Mouse (Mus musculus): Measurements from ENCODE around the gene Thtpa. TPM values are rescaled to one million over a fixed set of nuclear protein-coding genes. Genes with fewer than 3 reads are reported as not detected.

The Thtpa gene
- polyA plus RNA-seq, 1 experiment from 2014 or later: 44.4 TPM

DNA sequence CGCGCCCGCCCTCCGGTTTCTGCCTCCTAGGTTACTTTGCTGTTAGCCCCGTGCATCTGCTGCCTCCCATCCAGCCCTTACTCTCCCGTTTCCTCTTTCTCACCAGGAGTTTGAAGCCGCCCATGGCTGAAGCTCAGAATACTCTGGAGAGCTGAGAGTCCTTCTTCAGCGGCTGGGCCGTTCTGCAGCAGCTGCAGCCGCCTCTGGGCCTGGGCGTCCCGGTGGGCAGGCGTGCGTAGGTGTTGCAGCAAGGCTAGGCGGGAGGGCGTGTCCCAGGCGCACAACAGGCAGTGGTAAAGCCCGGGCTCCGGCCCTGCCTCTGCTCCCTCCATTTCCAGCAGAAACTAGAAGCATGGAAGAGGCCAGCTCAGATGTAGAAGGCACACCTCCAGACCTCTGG lies 22.8 kb upstream of the Thtpa start:
- Histone ChIP-seq H3K9me3 (replicated peaks; ENCODE audit: control insufficient read depth, low read length) (no peaks in the 10 kb centered on the region), H3K9ac (ENCODE audit: low read length) (no peak overlapping the region), H3K4me1 (ENCODE audit: control insufficient read depth, insufficient read depth, low read length) (peaks cover 10% of the 10 kb centered on the region), H3K36me3 (ENCODE audit: control insufficient read depth, insufficient read depth, low read length) (peaks cover 95% of the 10 kb centered on the region), H3K27me3 (replicated peaks; ENCODE audit: control insufficient read depth, insufficient read depth, low read length) (no peaks in the 10 kb centered on the region), H3K4me2 (ENCODE audit: low read length) (no peak overlapping the region), H3K27ac (ENCODE audit: low read depth, low read length) (peak overlapping the region; percentile 2; the same call in 1 of the 2 replicates), H3K4me3 (ENCODE audit: low read depth, low read length) (no peak overlapping the region)
- DNase-seq (ENCODE audit: low spot score): no peak
- ATAC-seq: no peak
- 33% methylated on average over 19 of the region's 19 CpGs for WGBS

DNA sequence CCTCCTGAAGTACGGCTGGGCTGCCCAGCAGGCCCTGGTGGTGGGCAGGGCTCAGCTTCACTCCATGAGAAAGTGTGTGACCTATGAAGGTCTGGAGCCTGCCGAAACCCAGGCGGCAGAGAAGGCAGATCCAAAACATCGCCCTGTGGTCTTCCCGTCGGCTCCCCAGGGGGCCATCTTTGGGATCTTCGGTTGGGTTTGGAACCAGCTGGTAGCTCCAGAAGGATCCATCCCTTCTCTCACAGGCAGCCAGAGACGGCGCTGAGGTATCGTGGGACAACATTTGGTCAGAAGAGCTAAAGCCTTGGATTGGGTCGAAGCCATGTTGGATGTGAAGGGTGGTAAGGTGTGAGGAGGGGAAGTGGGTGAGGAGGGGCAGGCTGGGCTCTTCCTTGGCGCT lies 20.2 kb upstream of the Thtpa start:
- no peaks in the 10 kb centered on the region for H3K9me3 ChIP-seq (replicated peaks; ENCODE audit: control insufficient read depth, low read length)
- H3K36me3 ChIP-seq (ENCODE audit: control insufficient read depth, insufficient read depth, low read length): peaks cover 72% of the 10 kb centered on the region
- WGBS: 95% methylated on average over 12 of the region's 12 CpGs
- H3K27me3 ChIP-seq (replicated peaks; ENCODE audit: control insufficient read depth, insufficient read depth, low read length): no peaks in the 10 kb centered on the region
- ATAC-seq: no peak
- no peak overlapping the region for H3K9ac ChIP-seq (ENCODE audit: low read length)
- no peak overlapping the region for H3K27ac ChIP-seq (ENCODE audit: low read depth, low read length)
- H3K4me1 ChIP-seq (ENCODE audit: control insufficient read depth, insufficient read depth, low read length): peaks cover 36% of the 10 kb centered on the region
- no peak for DNase-seq (ENCODE audit: low spot score)
- H3K4me2 ChIP-seq (ENCODE audit: low read length): no peak overlapping the region
- no peak overlapping the region for H3K4me3 ChIP-seq (ENCODE audit: low read depth, low read length)

GRCm38 (mm10) chr14:55076224-55076623 lies 18.4 kb upstream of the Thtpa start:
- Histone ChIP-seq H3K36me3 (ENCODE audit: control insufficient read depth, insufficient read depth, low read length) (peaks cover 54% of the 10 kb centered on the region), H3K9ac (ENCODE audit: low read length) (peak overlapping the region; percentile 17; the same call in 1 of the 2 replicates), H3K9me3 (replicated peaks; ENCODE audit: control insufficient read depth, low read length) (no peaks in the 10 kb centered on the region), H3K27ac (ENCODE audit: low read depth, low read length) (peak overlapping the region; percentile 72), H3K4me1 (ENCODE audit: control insufficient read depth, insufficient read depth, low read length) (peaks cover 43% of the 10 kb centered on the region), H3K4me2 (ENCODE audit: low read length) (no peak overlapping the region), H3K27me3 (replicated peaks; ENCODE audit: control insufficient read depth, insufficient read depth, low read length) (no peaks in the 10 kb centered on the region), H3K4me3 (ENCODE audit: low read depth, low read length) (no peak overlapping the region)
- 25% methylated on average over 6 of the region's 6 CpGs for WGBS
- ATAC-seq (no peak), DNase-seq (ENCODE audit: low spot score) (no peak)

GRCm38 (mm10) chr14:55076956-55077355 lies 17.6 kb upstream of the Thtpa start:
- no peak overlapping the region for H3K4me3 ChIP-seq (ENCODE audit: low read depth, low read length)
- no peak overlapping the region for H3K9ac ChIP-seq (ENCODE audit: low read length)
- H3K27me3 ChIP-seq (replicated peaks; ENCODE audit: control insufficient read depth, insufficient read depth, low read length): no peaks in the 10 kb centered on the region
- DNase-seq (ENCODE audit: low spot score) (no peak), ATAC-seq (no peak)
- peaks cover 51% of the 10 kb centered on the region for H3K36me3 ChIP-seq (ENCODE audit: control insufficient read depth, insufficient read depth, low read length)
- peak overlapping the region; percentile 81 for H3K27ac ChIP-seq (ENCODE audit: low read depth, low read length)
- WGBS: 66% methylated on average over 3 of the region's 3 CpGs
- peaks cover 43% of the 10 kb centered on the region for H3K4me1 ChIP-seq (ENCODE audit: control insufficient read depth, insufficient read depth, low read length)
- no peaks in the 10 kb centered on the region for H3K9me3 ChIP-seq (replicated peaks; ENCODE audit: control insufficient read depth, low read length)
- H3K4me2 ChIP-seq (ENCODE audit: low read length): no peak overlapping the region

DNA sequence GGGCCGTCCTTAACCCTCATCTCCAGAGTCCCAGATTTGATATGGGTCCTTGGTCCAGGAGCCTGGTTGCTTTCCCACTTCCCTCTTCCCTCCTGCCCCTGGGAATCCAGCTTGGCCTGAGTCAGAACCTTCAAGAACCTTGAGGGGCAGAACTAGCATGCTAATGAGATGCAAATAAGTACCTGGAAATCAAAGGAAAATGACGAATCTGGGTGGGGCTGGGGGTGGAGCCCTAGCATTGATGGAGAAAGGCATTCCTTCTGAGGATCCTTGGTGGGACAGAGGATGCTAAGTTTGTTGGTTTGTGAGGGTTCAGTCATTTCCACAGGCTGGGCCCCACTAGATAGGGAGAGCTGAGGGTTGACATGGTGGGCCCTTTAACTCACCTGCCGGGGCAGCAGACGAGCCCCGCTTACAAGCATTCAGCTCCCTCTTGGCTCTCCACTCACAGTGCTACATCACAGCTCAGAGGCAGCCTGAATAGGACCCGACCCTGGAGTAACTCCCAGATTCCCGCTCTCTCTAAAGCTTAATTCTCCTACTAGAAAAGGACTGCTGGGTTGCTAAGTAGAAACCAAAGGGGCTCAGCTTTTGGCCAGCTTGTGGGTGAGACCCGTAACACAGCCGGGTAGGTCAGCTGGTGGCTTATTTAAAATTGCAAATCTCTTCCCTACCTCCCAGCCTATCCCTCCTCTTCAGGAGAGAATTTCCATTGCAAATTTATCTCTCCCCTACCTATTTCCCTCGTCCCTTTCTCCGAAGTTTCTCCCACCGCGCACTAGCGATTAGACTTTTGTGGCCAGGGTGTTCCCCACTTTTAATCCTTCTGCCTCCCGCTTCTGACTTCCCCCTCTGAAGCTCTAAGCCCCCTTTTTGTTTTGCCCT lies 16.9 kb upstream of the Thtpa start:
- Histone ChIP-seq H3K4me1 (ENCODE audit: control insufficient read depth, insufficient read depth, low read length) (peaks cover 43% of the 10 kb centered on the region), H3K9me3 (replicated peaks; ENCODE audit: control insufficient read depth, low read length) (no peaks in the 10 kb centered on the region), H3K27ac (ENCODE audit: low read depth, low read length) (peak overlapping the region; percentile 81), H3K27me3 (replicated peaks; ENCODE audit: control insufficient read depth, insufficient read depth, low read length) (no peaks in the 10 kb centered on the region), H3K36me3 (ENCODE audit: control insufficient read depth, insufficient read depth, low read length) (peaks cover 45% of the 10 kb centered on the region), H3K4me2 (ENCODE audit: low read length) (peak overlapping the region; percentile 37), H3K9ac (ENCODE audit: low read length) (peak overlapping the region; percentile 33), H3K4me3 (ENCODE audit: low read depth, low read length) (no peak overlapping the region)
- DNase-seq (ENCODE audit: low spot score): peak; percentile 85
- peak; percentile 32; the same call in 1 of the 2 replicates for ATAC-seq
- 7% methylated on average over 15 of the region's 15 CpGs for WGBS

DNA sequence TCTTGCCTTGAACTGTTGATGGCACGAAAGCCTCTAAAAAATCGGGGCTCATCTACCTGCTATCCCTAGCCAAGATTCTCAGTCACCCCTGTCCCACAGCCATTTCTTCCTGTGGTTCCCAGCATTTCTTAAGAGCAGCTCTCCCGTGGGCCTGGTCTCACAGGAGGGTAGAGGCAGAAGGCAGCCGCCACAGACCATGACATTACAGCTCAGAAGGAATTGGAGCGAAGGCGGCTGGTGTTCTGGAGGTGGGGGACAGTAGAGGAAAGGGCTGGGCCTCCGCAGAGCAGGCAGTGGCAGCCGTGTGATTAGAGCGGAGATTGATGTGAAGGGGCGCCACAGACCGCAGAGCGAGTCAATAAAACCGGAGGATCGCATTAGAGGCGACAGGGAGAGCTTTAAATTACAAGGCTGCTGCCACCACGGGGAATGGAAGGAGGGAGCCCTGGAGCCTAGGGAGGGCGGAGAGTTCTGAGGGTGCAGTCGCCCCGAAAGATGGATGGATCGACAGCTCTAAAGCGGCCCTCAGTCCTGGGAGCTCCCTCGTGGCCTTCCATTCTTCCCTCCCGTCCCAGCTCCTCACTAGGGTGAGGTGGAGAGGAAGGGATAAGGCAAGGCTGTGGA lies 16.1 kb upstream of the Thtpa start:
- DNase-seq (ENCODE audit: low spot score) (peak; percentile 59), ATAC-seq (peak; percentile 43)
- Histone ChIP-seq H3K4me2 (ENCODE audit: low read length) (peak overlapping the region; percentile 37), H3K36me3 (ENCODE audit: control insufficient read depth, insufficient read depth, low read length) (peaks cover 43% of the 10 kb centered on the region), H3K9me3 (replicated peaks; ENCODE audit: control insufficient read depth, low read length) (no peaks in the 10 kb centered on the region), H3K4me3 (ENCODE audit: low read depth, low read length) (no peak overlapping the region), H3K27ac (ENCODE audit: low read depth, low read length) (peak overlapping the region; percentile 81), H3K9ac (ENCODE audit: low read length) (peak overlapping the region; percentile 33), H3K27me3 (replicated peaks; ENCODE audit: control insufficient read depth, insufficient read depth, low read length) (no peaks in the 10 kb centered on the region), H3K4me1 (ENCODE audit: control insufficient read depth, insufficient read depth, low read length) (peaks cover 43% of the 10 kb centered on the region)
- 7% methylated on average over 23 of the region's 23 CpGs for WGBS

GRCm38 (mm10) chr14:55079214-55079970 lies 15.2 kb upstream of the Thtpa start:
- ATAC-seq (peak; percentile 43), DNase-seq (ENCODE audit: low spot score) (peak; percentile 87)
- peak overlapping the region; percentile 37; the same call in 1 of the 2 replicates for H3K4me2 ChIP-seq (ENCODE audit: low read length)
- no peaks in the 10 kb centered on the region for H3K27me3 ChIP-seq (replicated peaks; ENCODE audit: control insufficient read depth, insufficient read depth, low read length)
- no peaks in the 10 kb centered on the region for H3K9me3 ChIP-seq (replicated peaks; ENCODE audit: control insufficient read depth, low read length)
- 15% methylated on average over 8 of the region's 8 CpGs for WGBS
- no peak overlapping the region for H3K4me3 ChIP-seq (ENCODE audit: low read depth, low read length)
- H3K9ac ChIP-seq (ENCODE audit: low read length): peak overlapping the region; percentile 33
- H3K27ac ChIP-seq (ENCODE audit: low read depth, low read length): peak overlapping the region; percentile 81
- peaks cover 38% of the 10 kb centered on the region for H3K36me3 ChIP-seq (ENCODE audit: control insufficient read depth, insufficient read depth, low read length)
- H3K4me1 ChIP-seq (ENCODE audit: control insufficient read depth, insufficient read depth, low read length): peaks cover 48% of the 10 kb centered on the region

DNA sequence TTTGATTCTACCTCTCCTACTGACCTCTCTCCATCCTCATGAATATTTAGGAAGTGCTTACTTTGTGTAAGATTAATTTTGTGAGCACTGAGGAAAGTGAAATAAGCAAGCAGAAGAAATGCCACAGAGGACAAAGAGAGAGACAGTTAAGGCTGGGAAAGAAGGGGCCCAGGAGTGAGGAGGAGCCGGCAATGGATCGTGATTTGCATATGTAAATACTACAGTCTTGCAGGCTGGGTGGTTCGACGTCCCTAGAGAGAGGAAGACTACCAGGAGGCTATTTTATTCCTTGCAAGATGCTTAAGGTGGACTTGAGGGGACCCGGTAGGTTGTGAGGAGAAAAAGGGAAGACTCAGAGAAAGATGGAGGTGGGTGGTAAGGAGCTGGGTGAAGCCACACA lies 13.5 kb upstream of the Thtpa start:
- no peak for ATAC-seq
- Histone ChIP-seq H3K4me3 (ENCODE audit: low read depth, low read length) (no peak overlapping the region), H3K9ac (ENCODE audit: low read length) (no peak overlapping the region), H3K27me3 (replicated peaks; ENCODE audit: control insufficient read depth, insufficient read depth, low read length) (no peaks in the 10 kb centered on the region), H3K4me1 (ENCODE audit: control insufficient read depth, insufficient read depth, low read length) (peaks cover 54% of the 10 kb centered on the region), H3K36me3 (ENCODE audit: control insufficient read depth, insufficient read depth, low read length) (peaks cover 27% of the 10 kb centered on the region; the same call in 1 of the 2 replicates), H3K9me3 (replicated peaks; ENCODE audit: control insufficient read depth, low read length) (no peaks in the 10 kb centered on the region), H3K27ac (ENCODE audit: low read depth, low read length) (0 out of 2 replicates have a peak overlapping the region, but pooled peaks have one; percentile 9), H3K4me2 (ENCODE audit: low read length) (no peak overlapping the region)
- no peak for DNase-seq (ENCODE audit: low spot score)
- 24% methylated on average over 5 of the region's 5 CpGs for WGBS
